Mouse (Mus musculus): ENCODE results near the gene Hipk1. TPM values are rescaled to one million over a fixed set of nuclear protein-coding genes. Genes with fewer than 3 reads are reported as not detected.
A peak's percentile ranks its signal among the peaks of the same experiment; 100 is the strongest.
"Not testable (repeated sequence)": the region's sequence is repeated elsewhere in the genome, so short reads cannot be mapped to it uniquely, and the experiment has no call there.

The Hipk1 gene
- polyA plus RNA-seq, 1 experiment from 2014 or later = 16.4 TPM

- Histone ChIP-seq H3K36me3 (ENCODE audit: control insufficient read depth, insufficient read depth) (no peaks in the 10 kb centered on the region), H3K4me2 (ENCODE audit: low read depth, low read length) (no peak overlapping the region), H3K27ac (ENCODE audit: low read length) (no peak overlapping the region), H3K9me3 (replicated peaks; ENCODE audit: control insufficient read depth, low read length) (no peaks in the 10 kb centered on the region), H3K27me3 (ENCODE audit: control insufficient read depth, insufficient read depth, low read depth, low read length) (no peaks in the 10 kb centered on the region), H3K4me1 (ENCODE audit: control insufficient read depth, low read depth, low read length) (peaks cover 12% of the 10 kb centered on the region), H3K4me3 (ENCODE audit: low read depth, low read length) (no peak overlapping the region), H3K9ac (ENCODE audit: low read depth, low read length) (no peak overlapping the region)
- WGBS (ENCODE audit: insufficient replicate concordance) = 74% methylated on average over 7 of the region's 7 CpGs
- no peak for ATAC-seq (ENCODE audit: low read depth)
Measured at GRCm38 (mm10) chr3:103831146-103831545, 39.8 kb upstream of the Hipk1 start.

GRCm38 (mm10) chr3:103830681-103831080 lies 39.3 kb upstream of the Hipk1 start:
- peaks cover 12% of the 10 kb centered on the region for H3K4me1 ChIP-seq (ENCODE audit: control insufficient read depth, low read depth, low read length)
- not testable (repeated sequence) for H3K27ac ChIP-seq (ENCODE audit: low read length); H3K4me3 ChIP-seq (ENCODE audit: low read depth, low read length); H3K4me2 ChIP-seq (ENCODE audit: low read depth, low read length); H3K9me3 ChIP-seq (replicated peaks; ENCODE audit: control insufficient read depth, low read length); ATAC-seq (ENCODE audit: low read depth); H3K27me3 ChIP-seq (ENCODE audit: control insufficient read depth, insufficient read depth, low read depth, low read length); H3K9ac ChIP-seq (ENCODE audit: low read depth, low read length); H3K36me3 ChIP-seq (ENCODE audit: control insufficient read depth, insufficient read depth)
- 74% methylated on average over 1 of the region's 1 CpGs for WGBS (ENCODE audit: insufficient replicate concordance)

GRCm38 (mm10) chr3:103829036-103829435 lies 37.7 kb upstream of the Hipk1 start:
- H3K36me3 ChIP-seq (ENCODE audit: control insufficient read depth, insufficient read depth) = no peaks in the 10 kb centered on the region
- no peaks in the 10 kb centered on the region for H3K9me3 ChIP-seq (replicated peaks; ENCODE audit: control insufficient read depth, low read length)
- H3K27ac ChIP-seq (ENCODE audit: low read length) = no peak overlapping the region
- no peaks in the 10 kb centered on the region for H3K27me3 ChIP-seq (ENCODE audit: control insufficient read depth, insufficient read depth, low read depth, low read length)
- no peak overlapping the region for H3K4me2 ChIP-seq (ENCODE audit: low read depth, low read length)
- H3K4me1 ChIP-seq (ENCODE audit: control insufficient read depth, low read depth, low read length) = peaks cover 12% of the 10 kb centered on the region
- no peak for ATAC-seq (ENCODE audit: low read depth)
- no peak overlapping the region for H3K4me3 ChIP-seq (ENCODE audit: low read depth, low read length)
- no peak overlapping the region for H3K9ac ChIP-seq (ENCODE audit: low read depth, low read length)
- WGBS (ENCODE audit: insufficient replicate concordance) = 78% methylated on average over 3 of the region's 3 CpGs

GRCm38 (mm10) chr3:103827548-103827947 lies 36.2 kb upstream of the Hipk1 start:
- H3K4me3 ChIP-seq (ENCODE audit: low read depth, low read length) = no peak overlapping the region
- H3K27ac ChIP-seq (ENCODE audit: low read length) = no peak overlapping the region
- no peaks in the 10 kb centered on the region for H3K27me3 ChIP-seq (ENCODE audit: control insufficient read depth, insufficient read depth, low read depth, low read length)
- no peaks in the 10 kb centered on the region for H3K9me3 ChIP-seq (replicated peaks; ENCODE audit: control insufficient read depth, low read length)
- H3K9ac ChIP-seq (ENCODE audit: low read depth, low read length) = no peak overlapping the region
- ATAC-seq (ENCODE audit: low read depth) = no peak
- peaks cover 8% of the 10 kb centered on the region for H3K4me1 ChIP-seq (ENCODE audit: control insufficient read depth, low read depth, low read length)
- H3K36me3 ChIP-seq (ENCODE audit: control insufficient read depth, insufficient read depth) = no peaks in the 10 kb centered on the region; the same call in 1 of the 2 replicates
- H3K4me2 ChIP-seq (ENCODE audit: low read depth, low read length) = no peak overlapping the region

GRCm38 (mm10) chr3:103810967-103811366 lies 19.6 kb upstream of the Hipk1 start:
- H3K4me2 ChIP-seq (ENCODE audit: low read depth, low read length) = peak overlapping the region; percentile 76
- H3K9me3 ChIP-seq (replicated peaks; ENCODE audit: control insufficient read depth, low read length) = no peaks in the 10 kb centered on the region
- 58% methylated on average over 6 of the region's 6 CpGs for whole genome bisulfite sequencing (ENCODE audit: insufficient replicate concordance)
- H3K4me1 ChIP-seq (ENCODE audit: control insufficient read depth, low read depth, low read length) = peaks cover 30% of the 10 kb centered on the region
- H3K27ac ChIP-seq (ENCODE audit: low read length) = peak overlapping the region; percentile 83
- ATAC-seq (ENCODE audit: low read depth) = peak; percentile 22; the same call in 1 of the 2 replicates
- peak overlapping the region; percentile 37; the same call in 1 of the 2 replicates for H3K9ac ChIP-seq (ENCODE audit: low read depth, low read length)
- peak overlapping the region; percentile 94 for H3K4me3 ChIP-seq (ENCODE audit: low read depth, low read length)
- peaks cover 31% of the 10 kb centered on the region for H3K36me3 ChIP-seq (ENCODE audit: control insufficient read depth, insufficient read depth)
- H3K27me3 ChIP-seq (ENCODE audit: control insufficient read depth, insufficient read depth, low read depth, low read length) = no peaks in the 10 kb centered on the region

- Histone ChIP-seq H3K4me2 (ENCODE audit: low read depth, low read length) (peak overlapping the region; percentile 76), H3K4me1 (ENCODE audit: control insufficient read depth, low read depth, low read length) (peaks cover 38% of the 10 kb centered on the region), H3K27ac (ENCODE audit: low read length) (peak overlapping the region; percentile 99), H3K9me3 (replicated peaks; ENCODE audit: control insufficient read depth, low read length) (no peaks in the 10 kb centered on the region), H3K4me3 (ENCODE audit: low read depth, low read length) (peak overlapping the region; percentile 94), H3K9ac (ENCODE audit: low read depth, low read length) (peak overlapping the region; percentile 96), H3K27me3 (ENCODE audit: control insufficient read depth, insufficient read depth, low read depth, low read length) (no peaks in the 10 kb centered on the region), H3K36me3 (ENCODE audit: control insufficient read depth, insufficient read depth) (peaks cover 28% of the 10 kb centered on the region)
- WGBS (ENCODE audit: insufficient replicate concordance) = 1% methylated on average over 14 of the region's 14 CpGs
- peak; percentile 49 for ATAC-seq (ENCODE audit: low read depth)
Measured at GRCm38 (mm10) chr3:103809799-103810150, 18.4 kb upstream of the Hipk1 start.

- Histone ChIP-seq H3K9me3 (replicated peaks; ENCODE audit: control insufficient read depth, low read length) (no peaks in the 10 kb centered on the region), H3K4me2 (ENCODE audit: low read depth, low read length) (peak within 1 kb of the TSS; percentile 76), H3K27ac (ENCODE audit: low read length) (peak within 1 kb of the TSS; percentile 99), H3K36me3 (ENCODE audit: control insufficient read depth, insufficient read depth) (peaks cover 26% of the 10 kb centered on the region), H3K4me3 (ENCODE audit: low read depth, low read length) (peak within 1 kb of the TSS; percentile 94), H3K4me1 (ENCODE audit: control insufficient read depth, low read depth, low read length) (peaks cover 42% of the 10 kb centered on the region), H3K27me3 (ENCODE audit: control insufficient read depth, insufficient read depth, low read depth, low read length) (no peaks in the 10 kb centered on the region), H3K9ac (ENCODE audit: low read depth, low read length) (peak within 1 kb of the TSS; percentile 96)
- peak; percentile 86 for ATAC-seq (ENCODE audit: low read depth)
- WGBS (ENCODE audit: insufficient replicate concordance) = under 1% methylated on average over 59 of the region's 70 CpGs
Measured at GRCm38 (mm10) chr3:103808891-103809798, 17.8 kb upstream of the Hipk1 start, which contains the start of the genes Dclre1b, Ap4b1 and Gm43064. Dclre1b (minus strand) TSS chr3:103809444. Ap4b1 (plus strand) TSS chr3:103809520. Gm43064 (plus strand) TSS chr3:103809573.

GRCm38 (mm10) chr3:103805671-103806070 lies 14.3 kb upstream of the Hipk1 start:
- Histone ChIP-seq H3K4me3 (ENCODE audit: low read depth, low read length) (no peak overlapping the region), H3K4me2 (ENCODE audit: low read depth, low read length) (no peak overlapping the region), H3K4me1 (ENCODE audit: control insufficient read depth, low read depth, low read length) (peaks cover 59% of the 10 kb centered on the region), H3K9ac (ENCODE audit: low read depth, low read length) (no peak overlapping the region), H3K27ac (ENCODE audit: low read length) (peak overlapping the region; percentile 30; the same call in 1 of the 2 replicates), H3K36me3 (ENCODE audit: control insufficient read depth, insufficient read depth) (peaks cover 31% of the 10 kb centered on the region), H3K27me3 (ENCODE audit: control insufficient read depth, insufficient read depth, low read depth, low read length) (no peaks in the 10 kb centered on the region), H3K9me3 (replicated peaks; ENCODE audit: control insufficient read depth, low read length) (no peaks in the 10 kb centered on the region)
- ATAC-seq (ENCODE audit: low read depth) = no peak
- WGBS (ENCODE audit: insufficient replicate concordance) = 79% methylated on average over 1 of the region's 1 CpGs

- no peak for ATAC-seq (ENCODE audit: low read depth)
- Histone ChIP-seq H3K4me3 (ENCODE audit: low read depth, low read length) (no peak overlapping the region), H3K9ac (ENCODE audit: low read depth, low read length) (peak overlapping the region; percentile 40), H3K36me3 (ENCODE audit: control insufficient read depth, insufficient read depth) (peaks cover 31% of the 10 kb centered on the region), H3K9me3 (replicated peaks; ENCODE audit: control insufficient read depth, low read length) (no peaks in the 10 kb centered on the region), H3K4me1 (ENCODE audit: control insufficient read depth, low read depth, low read length) (peaks cover 74% of the 10 kb centered on the region), H3K27me3 (ENCODE audit: control insufficient read depth, insufficient read depth, low read depth, low read length) (no peaks in the 10 kb centered on the region), H3K27ac (ENCODE audit: low read length) (peak overlapping the region; percentile 91), H3K4me2 (ENCODE audit: low read depth, low read length) (no peak overlapping the region)
- 43% methylated on average over 8 of the region's 8 CpGs for WGBS (ENCODE audit: insufficient replicate concordance)
Measured at GRCm38 (mm10) chr3:103802861-103803260, 11.5 kb upstream of the Hipk1 start.
